Mouse (Mus musculus) urinary bladder, postnatal 4 days (tissue): ENCODE results near the gene Pacsin2.
A peak's percentile ranks its signal among the peaks of the same experiment; 100 is the strongest.
"Not testable (repeated sequence)": the region's sequence is repeated elsewhere in the genome, so short reads cannot be mapped to it uniquely, and the experiment has no call there.

Source experiments
- DNase-seq, 2 experiments: peaks; one replicate each; pipeline ENCODE4 v3.0.0; 2021 to 2022; ENCODE audit warnings: low spot score in 2 of 2

The Pacsin2 gene

DNA sequence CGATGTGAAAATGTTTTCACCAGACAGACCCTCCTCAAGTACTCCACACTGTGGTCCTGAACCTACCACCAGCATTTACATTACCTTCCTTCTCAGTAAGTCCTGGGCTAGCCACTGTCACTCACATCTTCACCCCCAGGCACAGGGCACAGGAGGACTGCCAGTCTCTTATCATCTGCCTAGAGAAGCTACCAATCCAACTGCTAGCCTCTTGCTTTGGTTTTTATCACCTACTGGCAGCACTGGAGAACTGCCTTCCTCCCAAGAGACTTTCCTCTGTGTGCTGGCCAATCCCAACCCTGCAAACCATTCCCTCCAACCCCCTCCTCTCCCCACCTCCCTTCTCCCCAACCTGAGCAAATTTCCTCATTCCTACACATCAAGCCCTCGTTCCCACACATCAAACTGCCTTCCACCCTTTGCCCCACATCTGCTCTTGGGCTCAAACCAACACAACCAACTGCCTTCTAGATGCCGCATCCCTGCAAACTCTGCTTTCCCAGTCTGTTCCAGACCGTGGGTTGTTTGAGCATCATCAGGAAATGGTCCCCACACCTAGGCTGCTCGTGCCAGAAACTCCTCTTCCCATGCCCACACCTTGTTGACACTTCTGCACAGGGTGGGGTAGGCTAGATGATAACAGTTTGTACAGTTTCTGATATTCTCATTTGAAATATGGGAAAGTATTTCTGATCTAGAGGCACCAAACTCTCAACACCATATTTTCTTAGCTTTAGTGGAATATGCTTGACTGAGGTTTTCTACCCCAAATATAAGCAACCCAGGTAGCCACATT, 40.6 kb downstream of the Pacsin2 start:
- no peak for DNase-seq

DNA sequence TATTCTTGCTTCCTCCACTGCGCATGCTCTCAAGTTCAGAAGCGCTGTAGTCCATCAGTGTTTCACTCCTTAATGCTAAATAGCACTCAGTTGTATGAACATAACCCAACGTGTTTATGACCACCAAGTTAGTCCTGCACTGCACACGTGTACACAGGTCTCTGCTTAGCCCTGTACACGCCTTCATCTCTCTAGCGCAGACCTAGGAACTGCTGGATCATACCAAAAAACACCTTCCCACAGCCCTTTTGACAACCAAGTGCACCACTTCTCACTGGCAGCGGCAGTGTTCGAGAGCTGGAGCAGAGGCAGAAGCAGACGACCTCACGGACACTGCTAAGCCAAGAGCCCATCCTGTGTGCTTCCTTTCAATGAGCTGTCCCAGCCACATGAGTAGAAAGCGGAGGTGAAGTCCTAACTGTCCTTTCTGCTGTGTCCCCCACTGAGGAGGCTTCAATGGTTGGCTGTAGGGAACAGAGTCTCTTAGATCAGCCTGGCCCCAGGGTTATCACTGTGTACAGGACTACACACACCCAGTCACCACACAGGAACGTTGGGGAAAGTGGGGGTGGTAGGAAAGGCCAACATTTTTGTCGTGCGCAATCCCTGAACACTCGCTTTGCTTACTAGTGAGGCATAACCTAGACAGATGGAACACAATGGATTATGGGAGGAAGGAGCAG, 42.0 kb downstream of the Pacsin2 start:
- no peak for DNase-seq

DNA sequence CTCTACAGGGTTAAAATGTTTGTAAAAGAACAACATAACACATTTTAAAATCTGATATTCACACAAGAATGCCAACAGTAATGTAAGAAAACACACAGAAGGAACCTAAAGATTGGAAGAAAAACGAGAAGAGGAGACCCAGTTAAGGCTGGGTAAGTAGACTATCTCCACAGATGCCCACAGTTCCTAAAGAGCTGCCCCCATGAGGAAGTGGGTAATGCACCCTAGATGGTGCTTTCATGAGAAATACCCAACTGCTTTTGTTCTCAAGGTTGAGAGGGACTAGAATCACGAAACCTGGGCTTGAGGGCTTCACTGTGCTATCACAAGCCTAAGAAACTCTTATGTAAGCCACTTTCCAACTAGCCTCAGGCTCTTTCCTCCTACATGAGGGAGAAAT, 44.8 kb downstream of the Pacsin2 start:
- DNase-seq, result no peak

DNA sequence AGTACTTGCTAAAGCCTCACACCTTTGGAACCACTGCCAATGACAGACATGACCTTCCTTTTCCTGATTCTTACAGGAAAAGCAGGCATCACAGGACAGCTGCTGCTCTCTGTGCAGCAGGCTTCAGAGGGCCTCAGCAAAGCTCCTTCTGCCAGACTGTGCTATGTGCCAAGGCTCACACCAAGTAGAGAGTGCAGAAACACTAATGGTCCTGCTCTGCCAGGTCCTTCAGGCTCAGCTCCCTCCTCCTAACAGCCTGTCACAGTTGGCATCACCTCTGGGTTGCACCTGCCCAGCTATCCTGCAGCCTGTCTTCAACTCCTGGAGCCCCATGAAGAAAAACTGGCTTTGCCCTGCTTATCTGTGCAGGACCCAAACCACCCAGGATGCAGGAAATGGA, 45.7 kb downstream of the Pacsin2 start:
- no peak for DNase-seq

DNA sequence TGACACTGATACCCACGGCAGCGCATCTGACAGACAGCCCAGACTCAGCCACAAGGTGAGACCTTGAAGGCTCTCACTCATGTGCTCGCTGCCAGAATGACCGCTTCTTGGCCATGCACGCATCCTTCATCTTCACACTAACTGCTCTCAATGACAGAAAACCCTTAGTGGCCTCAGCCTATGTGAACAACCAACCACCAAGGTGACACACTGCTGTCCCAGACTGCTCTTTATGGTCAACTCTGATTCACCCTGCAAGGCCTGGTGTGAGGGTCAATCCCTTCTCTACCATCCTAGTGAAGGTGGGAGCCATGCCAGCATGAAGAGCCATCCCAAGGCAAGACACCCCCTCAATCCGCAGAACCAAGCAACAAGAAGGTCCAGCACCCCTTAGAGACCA, 46.5 kb downstream of the Pacsin2 start:
- no peak for DNase-seq

DNA sequence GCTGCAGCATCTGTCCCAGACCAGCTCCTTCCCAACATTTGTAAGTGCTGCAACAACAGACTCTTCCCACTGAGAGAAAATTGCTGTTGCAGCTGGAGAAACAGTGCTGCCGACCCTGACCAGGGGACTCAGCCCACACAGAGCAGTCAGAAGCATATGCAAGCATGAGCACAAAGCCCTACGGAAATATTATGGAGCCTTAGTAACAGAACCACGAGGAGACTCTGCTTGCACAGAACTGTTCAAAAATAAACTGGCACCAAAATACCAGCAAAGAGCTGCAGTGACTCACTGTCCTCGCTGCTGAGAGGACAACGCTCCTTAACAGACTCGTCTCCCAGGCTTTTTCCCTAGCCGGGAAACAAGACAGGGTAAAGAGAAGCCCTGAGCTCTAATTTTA, 47.0 kb downstream of the Pacsin2 start:
- no peak for DNase-seq

DNA sequence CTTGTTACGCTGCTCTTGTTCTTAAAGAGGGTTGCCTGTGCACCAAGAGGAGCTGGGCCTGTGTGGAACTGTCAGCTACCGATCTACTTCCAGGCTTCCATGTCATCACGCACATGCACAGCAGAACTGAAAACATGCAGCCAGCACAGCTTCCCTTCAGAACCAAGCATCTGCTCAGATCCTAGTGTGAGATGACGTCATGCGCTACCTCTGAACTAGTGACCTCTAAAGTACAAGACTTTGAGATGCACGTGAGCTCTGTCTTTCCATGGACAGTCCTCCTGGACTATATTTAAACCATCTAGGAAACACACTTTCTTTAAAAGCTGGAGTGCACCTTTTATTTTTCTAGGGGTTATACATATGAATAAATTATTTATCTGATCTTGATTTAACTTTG, 49.0 kb downstream of the Pacsin2 start:
- no peak for DNase-seq

DNA sequence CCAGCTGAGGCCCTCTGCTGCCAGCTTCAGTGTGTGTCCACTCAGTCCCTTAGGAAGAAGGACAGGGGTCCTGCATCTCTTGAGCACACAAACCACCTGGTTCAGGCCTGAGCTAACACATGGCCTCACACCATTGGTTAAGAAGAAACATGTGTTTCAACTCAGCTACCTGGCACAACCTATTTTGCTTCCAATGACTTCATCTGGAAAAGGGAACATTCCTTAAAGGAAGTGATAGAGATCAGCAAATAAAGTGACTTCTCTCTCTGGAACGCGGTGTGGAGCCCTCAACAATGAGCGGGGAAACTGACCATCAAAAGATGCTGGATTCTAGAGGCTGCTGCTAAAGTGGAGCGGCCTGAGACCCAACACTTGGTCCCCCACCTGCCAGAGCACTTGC, 52.8 kb downstream of the Pacsin2 start:
- DNase-seq, result no peak

DNA sequence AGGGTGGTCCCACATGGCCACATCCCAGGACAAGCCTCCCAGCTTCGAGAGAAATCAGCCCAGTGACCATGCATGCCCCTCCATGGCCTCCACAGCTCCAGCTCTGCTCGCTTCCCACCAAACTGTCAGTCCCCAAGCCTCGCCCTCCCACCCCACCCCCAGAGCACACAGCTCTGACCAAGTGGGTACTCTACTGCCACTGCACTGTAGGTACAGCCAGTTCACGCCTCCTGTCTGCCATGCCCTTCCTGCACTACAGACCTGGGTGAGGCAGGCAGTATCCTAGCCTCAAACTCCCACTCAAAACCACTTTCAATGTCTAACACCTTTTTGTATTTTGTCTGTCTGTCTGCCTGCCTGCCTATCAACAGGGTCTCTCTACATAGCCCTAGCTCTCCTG, 53.7 kb downstream of the Pacsin2 start:
- DNase-seq, result no peak

DNA sequence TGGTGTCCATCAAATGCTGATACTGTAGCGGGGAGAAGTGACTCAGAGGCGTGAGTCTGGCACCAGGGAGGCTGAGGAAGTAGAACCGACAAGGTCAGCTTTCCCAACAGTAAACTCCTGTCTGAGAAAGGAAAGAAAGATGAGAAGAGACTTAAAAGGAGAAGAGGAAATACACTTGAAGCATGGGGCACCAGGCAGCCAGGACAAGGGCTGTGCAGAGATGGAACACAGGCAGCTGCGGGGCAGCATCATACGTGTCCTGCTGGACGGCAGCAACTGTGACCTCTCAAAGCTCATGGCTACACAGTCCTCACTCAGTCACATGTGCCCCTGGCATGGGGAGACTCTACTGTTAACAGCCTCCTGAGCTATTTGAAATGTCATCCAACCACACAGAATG, 54.1 kb downstream of the Pacsin2 start:
- no peak for DNase-seq

DNA sequence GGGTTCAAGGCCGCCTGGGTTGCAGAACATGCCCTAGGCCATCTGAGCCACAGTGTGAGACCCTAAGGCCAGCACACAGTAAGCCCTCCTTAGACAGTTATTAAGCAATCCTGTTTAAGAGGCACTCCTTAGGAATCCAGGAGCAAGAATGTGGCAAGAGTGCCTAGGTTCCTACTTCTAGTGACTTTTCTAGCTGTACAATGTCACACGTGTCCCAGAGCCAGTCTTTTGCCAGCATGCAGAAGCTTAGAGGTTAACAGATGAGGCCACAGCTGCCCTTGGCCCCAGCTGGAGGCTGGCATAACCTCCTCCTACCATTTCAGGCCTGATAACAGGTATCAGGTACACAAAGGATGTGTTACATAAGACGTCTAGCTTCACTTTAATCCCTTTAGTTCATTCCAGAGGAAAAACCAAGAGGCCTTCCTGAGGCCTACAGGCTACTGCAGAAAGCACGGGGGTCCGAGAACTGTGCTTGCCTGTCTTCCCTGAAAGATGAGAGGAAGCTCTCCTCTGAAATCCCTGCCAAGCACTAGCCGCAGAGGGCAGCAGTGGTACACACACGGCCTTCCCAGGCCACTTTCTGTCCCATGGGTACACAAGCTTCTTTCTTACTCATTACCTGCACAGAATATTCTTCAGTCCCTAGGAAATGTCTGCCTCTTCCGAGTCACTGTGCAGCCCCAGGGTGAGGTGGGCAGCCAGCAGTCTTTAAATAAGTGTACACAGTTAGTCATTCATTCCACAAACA, 55.5 kb downstream of the Pacsin2 start:
- DNase-seq, result no peak

DNA sequence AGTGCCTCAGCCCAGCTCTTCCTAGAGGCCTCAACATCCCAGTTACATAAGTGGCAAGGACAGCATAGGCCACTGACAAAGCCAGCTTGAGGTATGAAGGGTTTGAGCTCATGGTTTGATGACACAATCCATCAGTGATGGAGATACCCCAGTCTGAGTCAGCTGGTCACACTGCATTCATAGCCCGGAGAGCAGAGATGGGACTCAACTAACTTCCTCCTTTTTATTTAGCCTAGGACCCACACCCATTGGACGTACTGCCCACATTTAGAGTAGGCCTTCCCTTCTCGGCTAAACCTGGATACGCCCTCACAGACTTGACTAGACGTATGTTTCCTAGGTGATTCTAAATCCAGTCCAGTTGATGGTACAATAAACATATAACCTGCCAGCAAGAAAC, 56.2 kb downstream of the Pacsin2 start:
- no peak for DNase-seq

DNA sequence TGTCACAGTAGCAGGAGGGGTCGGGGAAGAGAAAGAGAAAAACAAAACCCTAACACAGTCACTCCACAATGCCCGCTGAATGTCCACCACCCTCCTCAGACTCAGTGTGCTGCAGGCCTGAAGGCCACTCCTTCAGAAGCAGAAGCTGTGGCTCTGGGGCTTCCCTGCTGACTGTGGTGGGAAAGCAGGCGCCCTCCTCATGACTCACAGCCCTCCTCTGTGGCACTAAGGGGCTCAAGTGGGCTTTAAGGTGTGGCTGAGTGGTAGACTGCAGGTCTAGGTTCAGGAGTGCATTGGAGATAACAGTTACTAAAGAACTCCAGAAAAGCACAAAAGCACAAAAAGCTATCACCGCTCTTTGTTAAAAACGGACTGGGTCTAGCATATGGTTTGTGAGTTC, 56.9 kb downstream of the Pacsin2 start:
- DNase-seq, result no peak

DNA sequence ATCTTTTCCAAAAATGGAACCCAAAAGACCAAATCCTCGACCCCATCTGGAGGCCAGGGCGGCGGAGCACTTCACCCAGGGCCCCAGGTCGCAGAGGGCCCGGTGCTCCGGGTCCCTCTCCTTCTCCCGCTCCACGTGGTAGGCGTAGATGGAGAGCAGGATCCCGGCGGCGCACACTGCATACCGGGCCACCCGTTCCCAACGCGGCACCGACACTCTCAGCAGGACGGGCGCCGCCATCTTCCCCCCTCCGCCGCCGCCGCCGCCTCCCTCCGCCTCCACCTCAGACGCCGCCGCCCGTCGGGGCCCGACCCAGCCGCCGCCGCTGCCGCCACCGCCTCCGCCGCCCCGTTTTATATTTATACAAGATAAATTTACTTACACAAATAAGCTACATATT, 58.5 kb downstream of the Pacsin2 start:
- DNase-seq, result not testable (repeated sequence)

DNA sequence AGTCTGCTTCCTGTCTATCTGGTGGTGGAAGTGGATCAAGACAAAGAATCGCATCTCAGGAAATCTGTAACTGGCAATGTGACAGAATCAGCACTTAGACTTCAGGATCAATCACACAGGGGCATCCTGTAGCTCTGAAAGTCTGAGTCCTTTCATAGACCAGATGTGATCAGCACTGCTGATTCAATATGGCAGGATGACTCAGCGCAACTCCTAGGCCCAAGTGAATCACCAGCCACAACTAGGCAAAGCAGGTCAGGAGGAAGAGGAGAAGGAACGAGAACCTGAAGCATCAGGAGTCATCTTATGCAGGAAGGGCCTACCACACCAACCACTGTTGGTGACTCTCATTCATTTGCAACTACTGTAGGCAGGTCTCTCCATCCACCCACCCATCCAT, 60.4 kb downstream of the Pacsin2 start:
- no peak for DNase-seq

DNA sequence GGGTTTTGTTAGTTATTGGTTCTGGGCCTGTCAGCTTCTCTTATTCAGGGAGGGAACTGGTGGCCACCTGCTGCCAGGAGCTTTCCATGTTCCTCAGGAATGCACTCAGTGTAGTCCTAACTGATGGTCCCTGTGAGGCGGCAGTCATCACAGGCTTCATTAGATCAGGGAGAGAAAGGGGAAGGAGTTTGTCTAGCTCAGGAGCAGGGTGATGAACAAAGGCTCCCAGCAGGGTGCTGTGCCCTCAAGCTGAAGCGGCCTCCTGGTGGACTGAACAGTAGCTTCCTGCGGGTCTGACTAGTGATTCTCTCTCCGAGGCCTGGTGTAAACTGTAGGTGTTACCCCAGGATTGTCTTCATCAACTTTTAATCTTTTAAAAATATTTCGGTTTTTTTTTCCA, 61.4 kb downstream of the Pacsin2 start:
- DNase-seq, result no peak

DNA sequence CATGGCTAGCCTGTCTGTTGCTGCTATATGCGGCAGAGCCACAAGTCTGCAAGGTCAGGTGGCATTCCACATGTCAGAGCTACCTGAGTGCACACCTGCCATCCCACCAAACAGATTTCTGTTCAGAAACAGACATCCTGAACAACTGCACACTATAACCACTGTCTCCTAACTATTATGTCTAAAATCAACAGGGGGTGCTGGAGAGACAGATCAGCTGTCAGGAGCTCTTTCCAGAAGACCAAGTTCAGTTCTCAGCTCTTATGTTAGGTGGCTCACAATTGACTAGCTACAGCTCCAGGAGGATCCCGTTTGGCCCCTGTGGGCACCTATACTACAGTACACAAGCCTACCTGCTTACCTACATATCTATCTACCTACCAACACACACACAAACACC, 71.7 kb downstream of the Pacsin2 start:
- DNase-seq, result no peak

DNA sequence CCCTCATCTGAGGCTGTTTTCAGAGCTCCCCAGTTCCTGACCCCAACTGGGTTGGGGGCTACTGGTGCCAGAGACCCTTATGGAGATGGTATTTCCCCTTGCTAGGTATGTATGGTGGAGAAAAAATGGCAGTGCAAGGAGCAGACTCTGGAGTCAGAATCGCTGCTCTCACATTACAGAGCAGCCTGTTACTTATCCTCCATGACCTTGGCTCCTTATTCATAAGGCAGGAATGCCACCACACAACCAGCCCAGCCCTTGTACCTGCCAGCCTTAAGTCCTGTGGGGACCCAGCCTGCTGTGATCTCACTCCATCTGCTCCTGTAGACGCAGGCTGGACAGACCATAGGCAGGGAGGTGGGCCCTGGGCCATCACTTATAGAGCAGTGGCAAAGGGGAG, 76.5 kb downstream of the Pacsin2 start:
- no peak for DNase-seq

DNA sequence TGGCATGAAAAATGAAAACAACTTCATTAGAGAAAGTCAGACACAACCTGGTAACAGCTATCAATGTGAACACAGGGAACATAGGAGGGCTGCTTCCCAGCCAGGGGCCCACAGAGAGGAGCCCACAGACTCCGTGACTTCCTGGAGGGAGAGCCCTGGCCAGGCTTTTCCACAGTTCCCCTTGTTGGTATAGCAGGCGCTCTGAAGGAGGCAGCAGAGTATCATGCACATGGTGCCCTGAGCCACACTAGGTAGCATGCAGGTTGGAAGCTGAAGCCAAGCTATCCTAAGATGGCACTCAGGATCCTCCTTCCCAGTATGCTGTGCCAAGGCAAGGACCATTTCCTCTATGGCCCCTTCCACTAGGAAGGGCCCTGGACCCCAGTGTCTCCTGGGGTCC, 80.8 kb downstream of the Pacsin2 start:
- DNase-seq, result no peak

DNA sequence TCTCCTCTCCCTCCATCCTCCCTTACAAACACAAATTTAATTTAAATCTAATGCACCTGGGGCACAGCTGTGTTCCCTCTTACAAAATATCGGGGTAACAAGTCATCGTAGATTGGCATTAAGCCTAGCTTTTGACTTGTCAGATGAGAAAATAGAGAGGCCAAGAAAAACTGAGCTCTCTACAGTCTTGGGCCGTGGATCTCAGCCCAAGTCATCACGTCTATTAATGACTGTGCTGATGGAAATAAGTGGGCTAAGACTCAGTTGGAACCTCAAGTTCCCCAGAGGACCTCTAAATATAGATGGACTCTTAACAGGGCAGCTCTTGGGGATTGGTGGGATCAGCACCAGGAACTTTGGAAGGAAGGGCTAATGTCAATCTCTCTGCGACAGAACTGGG, 81.3 kb downstream of the Pacsin2 start:
- DNase-seq, result no peak

DNA sequence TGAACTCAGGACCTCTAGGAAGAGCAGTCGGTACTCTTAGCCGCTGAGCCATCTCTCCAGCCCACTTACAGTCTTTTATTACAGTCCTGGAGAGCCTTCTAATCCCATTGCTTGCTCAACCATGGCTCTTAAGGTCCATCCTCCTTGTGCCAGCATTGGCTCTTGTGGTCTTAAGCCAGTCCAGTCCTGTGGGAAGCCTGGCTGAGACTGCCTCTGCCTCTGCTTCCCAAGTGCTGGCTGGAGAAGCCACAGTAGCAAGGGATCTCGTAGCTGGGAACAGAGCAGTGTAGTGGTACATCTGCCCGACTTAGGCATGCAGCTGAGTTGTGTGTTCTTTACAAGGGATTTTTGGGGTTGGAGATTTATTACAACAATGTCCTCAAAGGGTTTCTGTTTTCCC, 81.9 kb downstream of the Pacsin2 start:
- DNase-seq, result no peak

DNA sequence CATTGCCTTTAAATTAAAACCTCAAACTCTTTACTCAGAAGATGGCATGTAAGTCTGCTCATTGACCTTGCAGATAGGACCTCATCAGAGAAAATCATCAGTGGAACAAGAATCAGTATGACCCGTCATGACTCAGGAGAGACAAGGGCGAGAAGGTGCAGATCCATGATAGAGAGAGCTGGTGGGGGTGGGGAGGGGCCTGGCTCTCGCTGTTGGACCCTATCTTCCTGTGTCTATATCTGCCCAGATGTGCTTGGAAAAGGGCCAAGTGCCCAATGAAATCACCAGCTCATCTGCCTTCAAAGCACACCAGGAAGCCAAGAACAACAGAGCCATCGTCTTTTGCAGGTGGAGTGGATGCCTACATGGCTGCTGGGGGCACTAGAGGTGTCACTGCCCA, 87.3 kb downstream of the Pacsin2 start:
- no peak for DNase-seq

DNA sequence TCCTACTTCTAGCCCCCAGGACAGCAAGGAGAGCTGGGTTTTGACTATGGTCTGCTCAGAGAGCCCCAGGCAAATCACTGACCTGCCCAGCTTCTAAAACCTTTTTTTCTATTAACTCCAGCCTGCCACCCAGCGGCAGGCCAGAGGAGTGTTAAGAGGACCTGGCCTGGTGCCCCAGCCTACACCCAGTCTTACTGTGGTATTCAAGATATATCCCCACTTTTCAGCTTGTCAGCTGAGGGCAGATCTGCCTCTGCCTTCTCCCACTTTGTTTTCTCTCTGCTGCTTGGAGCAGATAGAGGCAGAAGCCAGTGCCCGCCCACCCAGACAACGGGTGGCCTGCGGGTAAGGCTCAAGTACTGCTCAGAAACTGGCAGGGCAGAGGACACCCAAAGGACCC, 89.3 kb downstream of the Pacsin2 start:
- DNase-seq, result peak in 1 of 2 experiments; percentile 67
